Mouse (Mus musculus) B cell, adult 2 months (primary cell): ENCODE data around the gene Fignl2.
A peak's percentile ranks its signal among the peaks of the same experiment; 100 is the strongest.

Source experiments
- DNase-seq, 2 experiments: peaks; one replicate each; pipeline ENCODE4 v3.0.0; 2022

The Fignl2 gene

DNA sequence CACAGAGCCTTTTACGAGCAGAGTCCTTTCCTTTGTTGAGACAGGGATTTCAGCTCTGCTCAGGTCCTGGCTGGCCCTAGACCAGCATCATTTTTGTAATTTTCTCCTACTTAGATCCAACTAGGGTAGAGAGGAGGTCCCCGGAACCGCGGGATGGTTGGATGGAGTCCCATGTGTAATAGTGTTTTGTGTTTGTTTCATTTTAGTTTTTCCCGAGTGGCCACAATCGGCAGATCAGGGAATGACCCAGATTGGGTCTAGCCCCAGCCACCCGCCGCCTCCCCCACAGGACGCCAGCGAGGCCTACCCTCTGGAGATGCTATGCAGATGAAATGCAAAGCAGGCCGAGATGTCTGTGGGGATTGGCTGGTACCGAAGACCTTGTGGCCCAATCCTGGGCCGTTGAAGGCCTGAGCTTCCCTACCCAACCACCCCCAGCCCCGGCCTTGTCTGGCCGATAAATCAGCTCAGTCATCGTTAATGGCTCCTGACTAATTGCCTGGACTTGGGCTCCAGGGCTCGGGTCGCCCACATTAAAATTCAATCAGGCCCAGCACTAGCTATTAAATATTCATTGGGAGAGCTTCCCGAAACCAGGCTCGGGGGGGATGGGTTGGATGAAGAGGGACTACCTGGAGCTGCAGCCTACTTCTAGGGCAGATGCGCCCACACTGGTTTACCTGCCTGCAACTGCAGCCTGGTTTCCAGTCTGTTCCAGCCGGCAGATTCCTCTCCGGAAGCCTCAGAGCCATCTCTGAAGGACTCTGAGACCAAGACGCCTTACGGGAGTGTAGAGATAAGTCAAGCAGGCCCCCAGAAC is 14.7 kb upstream of the Fignl2 start:
- DNase-seq, result no peak

- DNase-seq, result no peak
These were observed 13.9 kb upstream of the Fignl2 start for GRCm38 (mm10) chr15:101092121-101092828.

GRCm38 (mm10) chr15:101091551-101091950 is 13.2 kb upstream of the Fignl2 start:
- no peak for DNase-seq

GRCm38 (mm10) chr15:101088291-101088690 is 9.9 kb upstream of the Fignl2 start:
- no peak for DNase-seq

- no peak for DNase-seq
These were observed 8.6 kb upstream of the Fignl2 start for GRCm38 (mm10) chr15:101086956-101087355.

GRCm38 (mm10) chr15:101086451-101086850 is 8.1 kb upstream of the Fignl2 start:
- no peak for DNase-seq

- no peak for DNase-seq
These were observed 6.1 kb upstream of the Fignl2 start for GRCm38 (mm10) chr15:101084499-101084898.

- no peak for DNase-seq
These were observed 3.9 kb upstream of the Fignl2 start for GRCm38 (mm10) chr15:101082236-101082635.

DNA sequence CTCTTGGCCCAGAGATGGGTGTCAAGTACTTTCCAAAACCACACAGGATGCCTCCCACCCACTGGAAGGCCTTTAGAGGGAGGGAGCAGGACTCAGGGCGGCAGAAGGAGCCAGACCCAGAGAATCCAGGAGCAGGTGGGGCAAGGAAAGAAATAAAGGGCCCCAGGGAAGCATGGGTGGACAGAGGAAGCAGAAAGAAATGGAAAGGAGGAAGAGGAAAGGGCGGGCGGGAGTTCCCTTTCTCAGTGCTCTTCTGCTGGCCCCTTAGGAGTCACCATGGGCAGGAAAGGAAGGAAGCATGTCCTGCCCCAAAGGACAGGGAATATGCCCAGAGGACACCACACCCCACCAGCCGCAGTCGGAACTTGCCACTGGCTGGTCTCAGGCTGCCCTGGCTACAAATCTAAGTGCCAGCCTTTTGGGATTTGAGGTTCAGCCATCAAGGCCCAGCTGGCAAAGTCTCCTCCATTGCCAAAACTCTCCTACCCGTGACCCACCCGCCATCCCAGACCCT is 2.7 kb upstream of the Fignl2 start:
- DNase-seq, result no peak

DNA sequence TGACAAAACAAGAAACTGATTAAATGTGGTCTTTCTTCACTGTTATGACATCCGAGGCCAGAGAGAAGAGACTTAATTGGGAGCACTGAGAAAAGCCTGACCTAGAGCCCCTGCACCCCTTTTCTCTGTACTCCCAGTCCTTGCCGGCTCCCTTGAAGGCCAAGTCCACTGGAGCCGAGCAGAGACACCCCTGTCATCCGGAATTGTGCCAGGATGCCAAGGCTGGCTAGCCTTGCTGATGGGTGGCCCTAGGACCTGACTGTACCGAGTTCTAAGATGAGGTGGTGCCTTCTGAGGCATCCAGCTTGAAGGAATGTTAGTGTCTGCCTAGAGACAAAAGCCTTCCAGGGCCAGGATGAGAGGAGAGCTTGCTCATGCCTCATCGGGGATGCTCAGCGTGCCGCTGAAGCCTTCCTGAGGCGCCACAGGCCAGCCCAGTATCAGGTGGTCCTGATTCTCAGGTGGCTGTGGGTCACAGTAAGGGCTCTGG is 1.7 kb upstream of the Fignl2 start:
- no peak for DNase-seq

DNA sequence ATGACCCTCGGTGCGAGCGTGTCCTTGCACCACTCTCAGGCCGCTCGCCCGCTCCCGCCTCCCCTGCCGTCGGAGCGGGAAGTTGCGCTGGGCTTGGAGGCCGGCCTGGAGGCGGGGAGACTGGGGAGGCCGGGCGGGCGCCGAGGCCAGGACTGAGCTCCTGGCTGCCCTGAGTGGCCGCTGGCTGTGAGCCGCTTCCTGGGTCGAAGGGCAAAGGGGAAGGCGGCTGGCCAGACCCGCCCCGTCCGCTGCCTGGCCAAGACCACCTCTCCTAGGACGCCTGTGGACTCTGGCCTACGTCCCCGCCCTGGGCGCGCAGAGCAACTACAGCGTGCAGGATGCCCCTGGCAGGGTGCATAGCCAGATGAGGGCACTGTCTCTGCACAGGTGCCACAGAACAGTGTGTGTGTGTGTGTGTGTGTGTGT is 377 bp upstream of the Fignl2 start:
- peak in 1 of 2 experiments; percentile 8 for DNase-seq

- DNase-seq, result no peak
These were observed 1.2 kb downstream of the Fignl2 start for GRCm38 (mm10) chr15:101077001-101077812.

GRCm38 (mm10) chr15:101076071-101077000 is 2.0 kb downstream of the Fignl2 start:
- no peak for DNase-seq

- DNase-seq, result no peak
These were observed 2.7 kb downstream of the Fignl2 start for GRCm38 (mm10) chr15:101075656-101076055.

DNA sequence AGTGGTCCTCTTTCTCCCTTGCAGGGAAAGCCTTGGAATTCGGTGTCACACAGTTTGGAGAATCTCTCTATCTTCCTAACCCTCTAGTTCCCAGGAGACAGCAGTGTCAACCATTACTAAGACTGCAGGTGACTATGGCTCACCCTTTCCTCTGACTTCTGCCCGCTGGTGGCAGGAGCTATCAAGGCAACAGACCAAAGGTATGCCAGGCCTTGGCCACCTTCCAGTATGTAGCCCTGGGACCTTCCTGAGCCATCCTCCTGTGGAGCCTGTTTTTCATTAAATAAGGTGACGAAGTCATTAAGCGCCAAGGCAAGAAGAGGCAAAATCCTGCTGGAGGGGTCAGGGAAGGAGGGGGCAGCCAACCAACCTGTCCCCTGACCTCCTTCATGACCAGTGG is 3.2 kb downstream of the Fignl2 start:
- no peak for DNase-seq

GRCm38 (mm10) chr15:101074067-101074466 is 4.3 kb downstream of the Fignl2 start:
- DNase-seq, result no peak

GRCm38 (mm10) chr15:101072736-101073135 is 5.6 kb downstream of the Fignl2 start:
- DNase-seq, result no peak

- no peak for DNase-seq
These were observed 7.6 kb downstream of the Fignl2 start for GRCm38 (mm10) chr15:101070762-101071161.

DNA sequence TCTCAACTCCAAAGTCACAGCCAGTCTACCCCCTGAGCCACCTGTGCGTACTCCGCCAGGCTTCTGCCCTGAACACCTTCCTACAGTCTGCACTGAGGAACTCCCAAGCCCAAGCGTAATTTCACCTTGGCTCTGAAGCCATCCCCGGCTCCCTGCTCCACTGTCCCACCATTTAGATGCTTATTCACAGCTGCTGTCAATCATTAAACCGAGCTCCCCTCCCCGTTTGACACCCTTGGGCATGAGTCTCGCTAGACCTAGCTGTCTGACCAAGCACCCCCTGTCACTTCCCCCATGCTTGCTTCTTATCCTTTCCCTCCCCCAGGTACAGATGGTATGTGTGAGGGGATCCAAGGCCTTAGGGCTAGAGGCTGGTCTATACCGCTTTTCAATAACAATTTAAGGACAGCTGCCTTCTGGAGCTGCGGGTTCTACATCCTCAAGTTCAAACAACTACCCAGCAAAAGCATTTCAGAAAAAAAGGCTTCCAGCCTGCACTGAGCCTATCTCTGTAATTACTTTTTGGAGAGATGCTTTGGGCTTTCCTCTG is 8.7 kb downstream of the Fignl2 start:
- DNase-seq, result no peak

GRCm38 (mm10) chr15:101068671-101069070 is 9.7 kb downstream of the Fignl2 start:
- DNase-seq, result no peak

GRCm38 (mm10) chr15:101068029-101068428 is 10.3 kb downstream of the Fignl2 start:
- DNase-seq, result no peak
